8 mouse cellular contexts compared by ENCODE assay signal in genomic region chr3:41082885-41083789, GRCm38 (mm10). TPM values are rescaled to one million over a fixed set of nuclear protein-coding genes. Genes with fewer than 3 reads are reported as not detected.
DNase-seq lines count a peak whose midpoint lies in the region; ATAC-seq and TF ChIP-seq lines count a peak whose summit lies in the region.

Gene Pgrmc2, minus strand, starts transcription at chr3:41083046.

- intact Hi-C loops in heart, adult 2 months (cut with DNase I) = loop anchor here (5.0 kb wide), 4 partner anchors 136 to 659 kb away; partner anchors contain the start of genes D3Ertd751e, Larp1b and Sclt1

- WGBS in embryonic facial prominence, embryonic 14.5 days = under 1% methylated on average over 27 of the region's 95 CpGs
- under 1% methylated on average over 92 of the region's 95 CpGs for WGBS in heart, adult 2 months
- under 1% methylated on average over 93 of the region's 95 CpGs for WGBS in limb, embryonic 13.5 days
- under 1% methylated on average over 81 of the region's 95 CpGs for WGBS in midbrain, embryonic 16.5 days

- no peaks in the 10 kb centered on the region for H3K9me3 ChIP-seq in embryonic facial prominence, embryonic 14.5 days (ENCODE audit: control insufficient read depth, low read length)
- no peaks in the 10 kb centered on the region for H3K9me3 ChIP-seq in limb, embryonic 13.5 days
- H3K9me3 ChIP-seq in midbrain, embryonic 16.5 days (replicated peaks; ENCODE audit: control insufficient read depth, low read length, poor library complexity, severe bottlenecking) = no peaks in the 10 kb centered on the region

- ATAC-seq in embryonic facial prominence, embryonic 14.5 days (ENCODE audit: low read depth) = peak; percentile 98
- ATAC-seq in limb, embryonic 13.5 days (ENCODE audit: low FRiP score, low read depth) = peak; percentile 97
- peak; percentile 99 for ATAC-seq in midbrain, embryonic 16.5 days

- peak within 1 kb of the TSS; percentile 91 for H3K27ac ChIP-seq in embryonic facial prominence, embryonic 14.5 days (replicated peaks; ENCODE audit: low read depth, low read length)
- peak within 1 kb of the TSS; percentile 91 for H3K27ac ChIP-seq in heart, adult 2 months
- H3K27ac ChIP-seq in limb, embryonic 13.5 days = peak within 1 kb of the TSS; percentile 81
- H3K27ac ChIP-seq in midbrain, embryonic 16.5 days (ENCODE audit: low read length) = peak within 1 kb of the TSS; percentile 95

- no peaks in the 10 kb centered on the region for H3K36me3 ChIP-seq in embryonic facial prominence, embryonic 14.5 days (ENCODE audit: control insufficient read depth, insufficient read depth, low read length)
- H3K36me3 ChIP-seq in heart, adult 2 months (ENCODE audit: control insufficient read depth, insufficient read depth, low read length) = peaks cover 3% of the 10 kb centered on the region
- H3K36me3 ChIP-seq in limb, embryonic 13.5 days = no peaks in the 10 kb centered on the region
- H3K36me3 ChIP-seq in midbrain, embryonic 16.5 days (ENCODE audit: control insufficient read depth, insufficient read depth, low read length) = no peaks in the 10 kb centered on the region

- peak; percentile 98 for DNase-seq in 3T3-L1 (ENCODE audit: low read depth, low spot score)
- peak; percentile 88 to 98 for DNase-seq in adrenal gland, postnatal 4 days (ENCODE audit: low spot score in 2 of 2)
- peak; percentile 99 for DNase-seq in embryonic facial prominence, embryonic 14.5 days (ENCODE audit: low spot score)
- peak; percentile 99 for DNase-seq in heart, adult 2 months
- peak; percentile 98 to 99 for DNase-seq in kidney, adult 8-10 months
- DNase-seq in spleen, postnatal 10 days (ENCODE audit: low spot score in 2 of 2) = peak; percentile 96 to 97

- no peaks in the 10 kb centered on the region; the same call in 1 of the 2 replicates for H3K79me2 ChIP-seq in heart, adult 2 months (replicated peaks; ENCODE audit: control insufficient read depth, insufficient read depth, low read length)

- peak within 1 kb of the TSS; percentile 71 for H3K4me2 ChIP-seq in embryonic facial prominence, embryonic 14.5 days (ENCODE audit: low read depth, low read length)
- peak within 1 kb of the TSS; percentile 86 for H3K4me2 ChIP-seq in limb, embryonic 13.5 days (replicated peaks)
- peak within 1 kb of the TSS; percentile 78 for H3K4me2 ChIP-seq in midbrain, embryonic 16.5 days (ENCODE audit: low read length)

- TF ChIP-seq EP300 in heart, adult 2 months (IDR thresholded peaks at IDR 0.05; ENCODE audit: insufficient read depth, low read depth, low read length) = 0 out of 2 replicates have a peak, but pooled peaks have one; percentile 39

- TF ChIP-seq CTCF in heart, adult 2 months (IDR thresholded peaks at IDR 0.05) = peak; percentile 55

- peaks cover 20% of the 10 kb centered on the region; the same call in 1 of the 2 replicates for H3K4me1 ChIP-seq in embryonic facial prominence, embryonic 14.5 days (ENCODE audit: control insufficient read depth, insufficient read depth, low read length)
- H3K4me1 ChIP-seq in heart, adult 2 months (ENCODE audit: control insufficient read depth, insufficient read depth, low read length) = no peaks in the 10 kb centered on the region; the same call in 1 of the 2 replicates
- H3K4me1 ChIP-seq in limb, embryonic 13.5 days = peaks cover 18% of the 10 kb centered on the region
- peaks cover 23% of the 10 kb centered on the region for H3K4me1 ChIP-seq in midbrain, embryonic 16.5 days (ENCODE audit: control insufficient read depth, insufficient read depth, low read length)

- no peaks in the 10 kb centered on the region for H3K27me3 ChIP-seq in embryonic facial prominence, embryonic 14.5 days (replicated peaks; ENCODE audit: control insufficient read depth, insufficient read depth, low read length)
- H3K27me3 ChIP-seq in heart, adult 2 months (ENCODE audit: control insufficient read depth, insufficient read depth, low read length) = no peaks in the 10 kb centered on the region
- no peaks in the 10 kb centered on the region for H3K27me3 ChIP-seq in limb, embryonic 13.5 days
- H3K27me3 ChIP-seq in midbrain, embryonic 16.5 days (ENCODE audit: control insufficient read depth, insufficient read depth, low read depth, low read length) = no peaks in the 10 kb centered on the region

- H3K4me3 ChIP-seq in embryonic facial prominence, embryonic 14.5 days (ENCODE audit: low read depth, low read length) = peak within 1 kb of the TSS; percentile 86
- H3K4me3 ChIP-seq in heart, adult 2 months = peak within 1 kb of the TSS; percentile 97
- H3K4me3 ChIP-seq in limb, embryonic 13.5 days = peak within 1 kb of the TSS; percentile 72
- peak within 1 kb of the TSS; percentile 92 for H3K4me3 ChIP-seq in midbrain, embryonic 16.5 days (ENCODE audit: low read depth, low read length)

- TF ChIP-seq POLR2A in heart, adult 2 months (IDR thresholded peaks at IDR 0.05; ENCODE audit: insufficient read depth, low read depth, low read length) = peak; percentile 94

- H3K9ac ChIP-seq in embryonic facial prominence, embryonic 14.5 days (ENCODE audit: low read depth, low read length) = peak within 1 kb of the TSS; percentile 91
- H3K9ac ChIP-seq in heart, adult 2 months (ENCODE audit: low read depth, low read length) = peak within 1 kb of the TSS; percentile 91
- peak within 1 kb of the TSS; percentile 91 for H3K9ac ChIP-seq in limb, embryonic 13.5 days
- H3K9ac ChIP-seq in midbrain, embryonic 16.5 days (ENCODE audit: low read depth, low read length) = peak within 1 kb of the TSS; percentile 90

RNA-seq across cellular contexts. Expression of gene Pgrmc2, which starts in this region (rescaled TPM):
- total RNA-seq in adrenal gland, postnatal 4 days (2021) = 10 to 100 TPM; 43.9 to 45.5 TPM
- 32.5 and 33.7 TPM in 2 replicates for polyA plus RNA-seq in embryonic facial prominence, embryonic 14.5 days (2014; fragmentation: Nextera tagmentation; extraction: Ambion mirVana)
- total RNA-seq in heart, adult 2 months (2021) = 10 to 100 TPM; 28.7 to 34.5 TPM
- 12.2 and 17.0 TPM in 2 replicates for polyA plus RNA-seq in heart, adult 2 months (2012; rRNA removed)
- polyA plus RNA-seq in limb, embryonic 13.5 days (2015; fragmentation: Nextera tagmentation; extraction: Ambion mirVana) = 39.1 and 40.1 TPM in 2 replicates
- 25.8 and 27.3 TPM in 2 replicates for polyA plus RNA-seq in midbrain, embryonic 16.5 days (2015; fragmentation: Nextera tagmentation; extraction: Ambion mirVana)

Comparison
In these comparisons a context has a peak if more than half of its experiments do, and no peak if none do; other contexts are left out.
1. Peak in every context shown above with its lines: DNase-seq, ATAC-seq, H3K4me3 ChIP-seq and H3K27ac ChIP-seq.